Mouse (Mus musculus): ENCODE measurements at regions not wholly inside any gene's neighbourhood (a gene's known extent, or its start where the extent isn't known, plus 50 kb on each side); places are given as distances from the start of the nearest gene placed in this dataset.

DNA sequence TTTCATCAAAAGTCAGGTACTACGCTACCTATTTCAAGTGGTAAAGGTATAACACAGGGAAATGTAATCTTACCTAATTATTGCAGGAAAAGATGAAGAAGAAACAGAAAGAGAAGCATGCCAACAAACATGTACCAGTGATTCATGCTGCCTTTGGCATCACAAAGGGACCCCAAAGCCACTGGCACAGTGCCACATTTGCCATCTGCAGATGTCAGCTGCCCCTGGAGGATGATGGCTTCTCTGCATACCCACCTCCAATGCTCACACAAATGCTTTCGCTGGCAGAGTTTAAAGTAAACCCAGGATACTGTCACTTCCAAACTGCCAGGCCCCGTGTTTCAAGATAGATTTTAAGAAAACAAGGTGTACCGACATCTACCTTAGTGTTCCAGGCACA is 168.6 kb upstream of the Fbxl7 start:
- TF ChIP-seq CTCF (IDR thresholded peaks at IDR 0.05; ENCODE audit: low read depth, low read length), result no peak
- TF ChIP-seq POLR2A (IDR thresholded peaks at IDR 0.05; ENCODE audit: extremely low read depth, insufficient read depth, low read length), result no peak
